ENCODE assay signal across 10 mouse cellular contexts in the genomic region with DNA sequence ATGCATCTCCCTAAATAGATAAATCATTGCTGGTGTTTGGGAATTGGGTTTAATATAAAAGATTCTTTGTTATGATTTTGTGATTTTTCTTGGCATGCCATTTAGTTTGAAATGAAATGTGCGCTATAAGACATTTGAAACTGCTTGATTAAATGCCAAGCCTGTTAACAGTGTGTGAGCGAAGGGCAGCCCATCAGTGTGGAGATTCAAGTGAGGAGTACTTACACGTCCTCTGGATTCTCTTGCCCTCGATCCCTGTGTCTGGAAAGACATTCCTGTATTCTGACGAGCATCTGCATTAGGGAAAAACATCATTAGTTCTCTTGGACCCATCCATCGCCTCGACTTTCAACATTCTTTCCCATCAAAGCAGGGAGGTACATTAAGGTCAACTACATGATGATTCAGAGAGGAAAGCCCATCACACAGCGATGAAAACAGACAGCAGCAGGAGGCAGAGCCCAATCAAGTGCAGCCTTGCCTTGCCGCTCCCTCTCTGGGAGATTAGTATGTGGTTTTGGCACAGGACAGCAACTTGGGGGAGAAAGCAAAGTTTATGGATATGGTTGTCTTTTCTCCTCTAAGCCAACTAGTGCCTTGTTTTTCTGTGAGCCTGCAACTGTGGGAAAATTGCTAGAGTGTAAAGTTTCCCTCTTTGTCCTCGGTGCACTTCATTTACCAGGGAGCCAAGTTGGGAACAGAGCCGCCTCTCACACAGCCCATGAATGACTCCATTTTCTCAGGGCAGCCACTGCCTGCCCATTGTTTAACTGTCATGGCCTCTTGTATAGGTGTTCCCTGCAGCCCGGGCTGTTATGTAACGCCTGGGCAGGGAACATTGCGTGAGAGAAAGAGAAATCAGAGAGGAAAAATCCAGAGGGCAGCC. TPM values are rescaled to one million over a fixed set of nuclear protein-coding genes. Genes with fewer than 3 reads are reported as not detected.
A peak's percentile ranks its signal among the peaks of the same experiment; 100 is the strongest.
DNase-seq lines count a peak whose midpoint lies in the region; ATAC-seq lines count a peak whose summit lies in the region.
"Had no signal": no experiment of that assay in that cellular context is flagged by ENCODE, and none has a peak within 500 bp of the region (broad histone marks: within the 10 kb centered on the region; RNA-seq: fewer than 3 reads in every experiment).

No protein-coding gene starts in this region.

- peak overlapping the region; percentile 83 for H3K27ac ChIP-seq in hindbrain, embryonic 10.5 days
- 0 out of 2 replicates have a peak overlapping the region, but pooled peaks have one; percentile 26 for H3K27ac ChIP-seq in lung, embryonic 15.5 days
- H3K27ac ChIP-seq: liver, embryonic 13.5 days had no signal

- no peak overlapping the region for H3K4me2 ChIP-seq in lung, embryonic 15.5 days
- H3K4me2 ChIP-seq: liver, embryonic 13.5 days had no signal

- WGBS in hindbrain, embryonic 10.5 days = 58% methylated on average over 14 of the region's 14 CpGs
- WGBS in lung, embryonic 15.5 days = 46% methylated on average over 14 of the region's 14 CpGs

- peak; percentile 15 to 33 for DNase-seq in heart, postnatal 10 days
- DNase-seq in heart, postnatal 4 days = no peak
- peak; percentile 47 for DNase-seq in embryo, embryonic 10.5 days (ENCODE audit: low spot score)
- DNase-seq in hindbrain, embryonic 10.5 days (ENCODE audit: low spot score) = peak; percentile 34
- peak; percentile 56 for DNase-seq in skeletal muscle tissue, adult 2 months (ENCODE audit: low read depth, low spot score)
- DNase-seq in yolk sac, embryonic 10.5 days (ENCODE audit: low spot score) = no peak
- no peak for DNase-seq in ovary, postnatal 36 days (ENCODE audit: low spot score)
- DNase-seq: liver, embryonic 13.5 days had no signal

- H3K4me3 ChIP-seq in hindbrain, embryonic 10.5 days = no peak overlapping the region
- H3K4me3 ChIP-seq in lung, embryonic 15.5 days = no peak overlapping the region
- H3K4me3 ChIP-seq: liver, embryonic 13.5 days had no signal

- H3K9me3 ChIP-seq in hindbrain, embryonic 10.5 days = no peaks in the 10 kb centered on the region
- no peaks in the 10 kb centered on the region for H3K9me3 ChIP-seq in lung, embryonic 15.5 days
- H3K9me3 ChIP-seq: liver, embryonic 13.5 days had no signal

- no peak overlapping the region for H3K9ac ChIP-seq in lung, embryonic 15.5 days
- H3K9ac ChIP-seq: liver, embryonic 13.5 days had no signal

- intact Hi-C loops in heart, postnatal 10 days (cut with DNase I) = no loop called here

- peaks cover 13% of the 10 kb centered on the region for H3K4me1 ChIP-seq in hindbrain, embryonic 10.5 days (replicated peaks)
- peaks cover 4% of the 10 kb centered on the region; the same call in 1 of the 2 replicates for H3K4me1 ChIP-seq in lung, embryonic 15.5 days
- H3K4me1 ChIP-seq: liver, embryonic 13.5 days had no signal

- no peaks in the 10 kb centered on the region for H3K27me3 ChIP-seq in hindbrain, embryonic 10.5 days (ENCODE audit: insufficient read depth, poor library complexity, severe bottlenecking)
- no peaks in the 10 kb centered on the region for H3K27me3 ChIP-seq in lung, embryonic 15.5 days
- H3K27me3 ChIP-seq: liver, embryonic 13.5 days had no signal

- peak; percentile 52; the same call in 1 of the 2 replicates for ATAC-seq in lung, embryonic 15.5 days (ENCODE audit: borderline replicate concordance, extremely low read depth, low FRiP score, low TSS enrichment)

- no peaks in the 10 kb centered on the region for H3K36me3 ChIP-seq in hindbrain, embryonic 10.5 days
- no peaks in the 10 kb centered on the region for H3K36me3 ChIP-seq in lung, embryonic 15.5 days
- H3K36me3 ChIP-seq: liver, embryonic 13.5 days had no signal

RNA-seq across cellular contexts. Expression of a gene that starts 44.6 kb away (rescaled TPM):
- total RNA-seq in heart, postnatal 10 days (2021) = not detected
- not detected for total RNA-seq in heart, postnatal 4 days (2021)
- 0.11 TPM in 1 of 2 replicates, not detected in the other for polyA plus RNA-seq in hindbrain, embryonic 10.5 days (2016; fragmentation: Nextera tagmentation; extraction: Ambion mirVana)
- 0.11 and 0.17 TPM in 2 replicates for polyA plus RNA-seq in lung, embryonic 15.5 days (2015; fragmentation: Nextera tagmentation; extraction: Ambion mirVana)
- total RNA-seq: gastrocnemius, adult 8-10 months had no signal
- polyA plus RNA-seq: liver, embryonic 13.5 days had no signal

Comparison
In these comparisons a context has a peak if more than half of its experiments do, and no peak if none do; other contexts are left out.
1. DNase-seq: peak in heart, postnatal 10 days (2 of 2), embryo, embryonic 10.5 days (single experiment), hindbrain, embryonic 10.5 days (single experiment) and skeletal muscle tissue, adult 2 months (single experiment); none in heart, postnatal 4 days (single experiment), yolk sac, embryonic 10.5 days (single experiment) and ovary, postnatal 36 days (single experiment).